Mouse (Mus musculus): ENCODE data around the gene Pnmal2. TPM values are rescaled to one million over a fixed set of nuclear protein-coding genes. Genes with fewer than 3 reads are reported as not detected.

Pnmal2 gene
- polyA plus RNA-seq, 1 experiment, result not detected

GRCm38 (mm10) chr7:16938117-16938791 lies 6.2 kb upstream of the Pnmal2 start:
- H3K4me3 ChIP-seq (ENCODE audit: insufficient read depth, low read length), result no peak overlapping the region
- no peaks in the 10 kb centered on the region for H3K4me1 ChIP-seq (ENCODE audit: control insufficient read depth, insufficient read depth, low read length)
- no peak overlapping the region for H3K27ac ChIP-seq (ENCODE audit: insufficient read depth, low read depth, low read length)
- TF ChIP-seq CTCF (IDR thresholded peaks at IDR 0.05; ENCODE audit: low read depth, low read length), result no peak
- TF ChIP-seq POLR2A (IDR thresholded peaks at IDR 0.05; ENCODE audit: borderline replicate concordance, low read depth, low read length), result no peak

GRCm38 (mm10) chr7:16940292-16940691 lies 4.2 kb upstream of the Pnmal2 start:
- Histone ChIP-seq H3K27ac (ENCODE audit: insufficient read depth, low read depth, low read length) (no peak overlapping the region), H3K4me3 (ENCODE audit: insufficient read depth, low read length) (no peak overlapping the region)

DNA sequence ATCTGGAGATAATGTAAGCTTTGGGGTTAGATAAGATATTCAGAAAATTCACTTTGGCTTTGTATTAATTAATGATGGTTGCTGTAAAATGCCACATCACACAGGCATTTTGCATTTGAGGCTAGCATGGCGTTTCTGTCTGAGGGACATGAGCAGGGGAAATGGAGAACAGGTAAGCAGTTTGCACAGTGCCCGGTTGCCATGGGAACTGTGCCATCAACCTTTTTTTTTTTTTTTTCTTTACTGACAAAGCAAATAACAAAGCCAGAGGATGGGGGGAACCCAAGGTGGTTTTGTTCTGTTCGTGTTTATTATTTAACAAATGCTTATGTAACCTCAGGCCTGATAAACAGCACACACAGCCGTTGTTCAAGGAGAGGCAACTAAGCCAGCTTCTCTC lies 1.6 kb upstream of the Pnmal2 start:
- Histone ChIP-seq H3K27ac (ENCODE audit: insufficient read depth, low read depth, low read length) (no peak overlapping the region), H3K4me1 (ENCODE audit: control insufficient read depth, insufficient read depth, low read length) (no peaks in the 10 kb centered on the region), H3K4me3 (ENCODE audit: insufficient read depth, low read length) (no peak overlapping the region)
- TF ChIP-seq CTCF (IDR thresholded peaks at IDR 0.05; ENCODE audit: low read depth, low read length), result no peak

More at GRCm38 (mm10) chr7:16940292-16940691, 4.2 kb upstream of the Pnmal2 start:
- H3K4me1 ChIP-seq (ENCODE audit: control insufficient read depth, insufficient read depth, low read length), result no peaks in the 10 kb centered on the region
- TF ChIP-seq POLR2A (IDR thresholded peaks at IDR 0.05; ENCODE audit: borderline replicate concordance, low read depth, low read length) (no peak), CTCF (IDR thresholded peaks at IDR 0.05; ENCODE audit: low read depth, low read length) (no peak)

GRCm38 (mm10) chr7:16944808-16945315 lies 380 bp downstream of the Pnmal2 start:
- Histone ChIP-seq H3K4me3 (ENCODE audit: insufficient read depth, low read length) (peak overlapping the region; percentile 43), H3K4me1 (ENCODE audit: control insufficient read depth, insufficient read depth, low read length) (no peaks in the 10 kb centered on the region), H3K27ac (ENCODE audit: insufficient read depth, low read depth, low read length) (no peak overlapping the region)
- no peak for TF ChIP-seq CTCF (IDR thresholded peaks at IDR 0.05; ENCODE audit: low read depth, low read length)
- TF ChIP-seq POLR2A (IDR thresholded peaks at IDR 0.05; ENCODE audit: borderline replicate concordance, low read depth, low read length), result no peak

- H3K4me1 ChIP-seq (ENCODE audit: control insufficient read depth, insufficient read depth, low read length), result no peaks in the 10 kb centered on the region
- H3K27ac ChIP-seq (ENCODE audit: insufficient read depth, low read depth, low read length), result no peak overlapping the region
- TF ChIP-seq POLR2A (IDR thresholded peaks at IDR 0.05; ENCODE audit: borderline replicate concordance, low read depth, low read length) (no peak), CTCF (IDR thresholded peaks at IDR 0.05; ENCODE audit: low read depth, low read length) (no peak)
- no peak overlapping the region for H3K4me3 ChIP-seq (ENCODE audit: insufficient read depth, low read length)
These were observed 937 bp downstream of the Pnmal2 start for GRCm38 (mm10) chr7:16945419-16945818.

DNA sequence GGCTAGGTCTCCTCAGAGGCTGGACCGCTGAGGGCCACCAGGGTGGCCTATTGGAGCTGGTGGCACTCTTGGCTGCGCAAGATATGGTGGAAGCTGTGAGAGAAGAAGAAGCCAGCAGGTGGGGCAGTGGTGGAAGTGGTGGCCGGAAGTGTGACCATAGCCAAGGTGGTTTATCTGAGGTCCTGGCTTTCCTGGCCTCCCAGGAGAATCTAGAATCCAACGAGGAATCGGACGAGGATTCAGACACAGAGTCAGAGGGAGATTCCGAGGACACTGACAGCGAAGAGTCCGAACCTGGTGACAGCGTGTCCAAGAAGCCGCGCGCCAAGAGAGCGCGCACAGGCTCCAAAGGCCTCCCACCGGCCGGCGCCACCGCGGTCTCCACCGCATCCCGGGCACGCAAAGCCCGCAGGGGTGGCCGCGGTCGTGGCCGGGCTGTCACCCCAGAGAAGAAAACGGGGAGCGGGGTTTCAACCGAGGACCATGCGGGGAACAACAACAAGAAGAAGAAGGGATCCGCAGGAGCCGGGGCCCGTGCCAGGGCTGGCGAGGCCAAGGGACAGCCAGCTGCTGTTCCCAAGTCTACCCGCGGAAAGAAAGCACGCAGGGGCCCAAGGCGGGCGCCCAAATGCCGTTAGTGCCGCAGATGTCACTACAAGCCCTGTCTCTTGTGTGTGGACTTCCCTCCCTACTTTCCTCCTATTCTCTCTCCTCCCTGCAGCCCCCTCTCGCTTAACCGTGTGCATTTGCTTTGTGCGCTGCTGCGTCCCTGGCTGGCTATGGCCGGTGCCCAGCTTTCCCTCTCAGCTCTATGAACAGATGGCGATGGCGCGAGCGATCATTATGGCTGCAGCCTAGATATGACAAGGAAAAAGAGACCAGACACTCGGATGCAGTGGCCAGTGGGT lies 2.2 kb downstream of the Pnmal2 start:
- H3K4me1 ChIP-seq (ENCODE audit: control insufficient read depth, insufficient read depth, low read length), result no peaks in the 10 kb centered on the region
- no peak overlapping the region for H3K4me3 ChIP-seq (ENCODE audit: insufficient read depth, low read length)
- no peak for TF ChIP-seq CTCF (IDR thresholded peaks at IDR 0.05; ENCODE audit: low read depth, low read length)
- TF ChIP-seq POLR2A (IDR thresholded peaks at IDR 0.05; ENCODE audit: borderline replicate concordance, low read depth, low read length), result no peak
- H3K27ac ChIP-seq (ENCODE audit: insufficient read depth, low read depth, low read length), result no peak overlapping the region

DNA sequence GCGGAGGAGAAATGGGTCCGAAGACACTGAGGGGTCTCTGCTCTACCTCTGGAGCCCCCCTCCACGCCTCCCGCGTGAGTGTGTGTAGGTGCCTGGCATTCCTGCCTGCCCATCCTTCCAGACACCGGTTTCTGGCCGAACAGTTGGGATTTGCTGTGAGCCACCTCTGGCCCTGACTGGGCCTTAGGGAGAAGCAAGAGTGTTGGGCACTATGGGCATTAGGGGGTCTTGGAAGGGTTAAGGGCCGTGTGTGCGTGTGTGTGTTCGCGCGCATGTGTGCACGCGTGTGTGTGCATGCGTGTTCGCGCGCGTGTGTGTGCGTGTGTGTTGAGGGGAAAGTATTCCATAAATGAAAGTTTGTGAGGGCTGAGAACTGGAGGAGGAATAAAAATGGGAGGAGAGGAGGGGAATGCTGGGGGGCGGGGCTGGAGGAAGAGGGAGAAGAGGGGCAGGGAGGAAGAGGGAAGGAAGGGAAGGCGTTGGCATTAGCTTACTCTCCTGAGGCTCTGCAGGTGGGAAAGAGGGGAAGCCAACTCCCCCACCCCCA lies 2.9 kb downstream of the Pnmal2 start:
- H3K27ac ChIP-seq (ENCODE audit: insufficient read depth, low read depth, low read length), result no peak overlapping the region
- no peaks in the 10 kb centered on the region for H3K4me1 ChIP-seq (ENCODE audit: control insufficient read depth, insufficient read depth, low read length)
- H3K4me3 ChIP-seq (ENCODE audit: insufficient read depth, low read length), result no peak overlapping the region
- TF ChIP-seq CTCF (IDR thresholded peaks at IDR 0.05; ENCODE audit: low read depth, low read length) (no peak), POLR2A (IDR thresholded peaks at IDR 0.05; ENCODE audit: borderline replicate concordance, low read depth, low read length) (no peak)

DNA sequence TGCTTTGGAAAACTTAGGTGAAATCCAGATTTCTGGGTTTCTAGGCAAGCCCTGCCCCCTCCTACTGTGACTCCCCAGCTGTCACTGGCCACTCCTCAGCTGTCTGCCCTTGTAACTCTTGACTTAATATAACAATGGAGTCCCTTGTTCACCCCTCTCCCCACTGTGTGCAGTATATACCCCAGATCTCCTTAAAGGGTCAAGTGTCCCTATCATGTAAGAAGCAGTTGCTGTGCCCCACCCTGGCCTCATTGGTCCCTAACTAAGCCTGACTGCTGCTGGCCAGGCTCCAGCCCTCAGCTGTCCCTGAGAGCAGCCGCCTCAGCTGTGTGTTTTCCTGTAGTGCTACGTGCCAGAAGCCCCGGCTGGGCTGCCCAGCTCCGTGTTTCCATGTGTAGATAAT lies 3.5 kb downstream of the Pnmal2 start:
- no peak overlapping the region for H3K4me3 ChIP-seq (ENCODE audit: insufficient read depth, low read length)
- no peaks in the 10 kb centered on the region for H3K4me1 ChIP-seq (ENCODE audit: control insufficient read depth, insufficient read depth, low read length)
- TF ChIP-seq CTCF (IDR thresholded peaks at IDR 0.05; ENCODE audit: low read depth, low read length) (no peak), POLR2A (IDR thresholded peaks at IDR 0.05; ENCODE audit: borderline replicate concordance, low read depth, low read length) (no peak)
- H3K27ac ChIP-seq (ENCODE audit: insufficient read depth, low read depth, low read length), result no peak overlapping the region

- H3K27ac ChIP-seq (ENCODE audit: insufficient read depth, low read depth, low read length), result no peak overlapping the region
- H3K4me3 ChIP-seq (ENCODE audit: insufficient read depth, low read length), result no peak overlapping the region
- H3K4me1 ChIP-seq (ENCODE audit: control insufficient read depth, insufficient read depth, low read length), result no peaks in the 10 kb centered on the region
- TF ChIP-seq CTCF (IDR thresholded peaks at IDR 0.05; ENCODE audit: low read depth, low read length) (no peak), POLR2A (IDR thresholded peaks at IDR 0.05; ENCODE audit: borderline replicate concordance, low read depth, low read length) (no peak)
These were observed 4.5 kb downstream of the Pnmal2 start for GRCm38 (mm10) chr7:16948923-16949458.
